Mouse (Mus musculus): ENCODE measurements around the gene Zcchc2. TPM values are rescaled to one million over a fixed set of nuclear protein-coding genes. Genes with fewer than 3 reads are reported as not detected.

Zcchc2 gene
- total and polyA plus RNA-seq, 3 experiments, result 10.3 to 25.0 (median 19.1) TPM

DNA sequence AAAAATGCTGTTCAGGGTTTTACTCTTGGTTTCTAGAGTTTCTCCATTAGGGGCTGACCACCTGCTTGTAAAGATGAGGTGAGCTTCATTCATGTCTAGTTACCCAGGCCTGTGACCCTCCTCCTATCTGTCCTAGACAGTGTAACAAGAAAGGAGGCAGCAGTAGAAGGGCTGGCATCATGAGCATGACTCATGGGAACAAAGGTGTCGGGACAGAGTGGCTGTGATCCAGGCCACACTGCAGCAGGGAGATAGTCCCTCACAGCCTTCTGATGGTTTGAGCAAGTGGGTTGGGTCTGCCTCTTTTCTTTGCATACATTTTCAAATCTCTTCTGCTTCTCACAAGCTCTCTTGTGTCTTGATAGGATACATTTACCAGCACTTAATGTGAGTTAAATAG lies 17.4 kb downstream of the Zcchc2 start:
- Histone ChIP-seq H3K9ac (ENCODE audit: control insufficient read depth, low read depth, low read length, poor library complexity, severe bottlenecking) (no peak overlapping the region), H3K27me3 (ENCODE audit: control insufficient read depth in 1 of 2, insufficient read depth in 2 of 2, low read length in 2 of 2) (no peaks in the 10 kb centered on the region), H3K4me1 (ENCODE audit: control insufficient read depth in 1 of 2, insufficient read depth in 2 of 2, low read length in 2 of 2) (peaks cover 11 to 15% of the 10 kb centered on the region in 2 experiments), H3K4me3 (ENCODE audit: control insufficient read depth in 1 of 2, insufficient read depth in 1 of 2, low read depth in 2 of 2, low read length in 2 of 2) (no peak overlapping the region), H3K36me3 (ENCODE audit: control insufficient read depth in 1 of 2, insufficient read depth in 2 of 2, low read length in 2 of 2) (peaks cover 14 to 30% of the 10 kb centered on the region in 2 experiments), H3K9me3 (replicated peaks; ENCODE audit: insufficient read depth, low read length) (no peaks in the 10 kb centered on the region), H3K27ac (ENCODE audit: control insufficient read depth, low read depth, low read length) (no peak overlapping the region), H3K79me2 (ENCODE audit: control insufficient read depth, insufficient read depth, low read length, poor library complexity) (no peaks in the 10 kb centered on the region)
- TF ChIP-seq NRF1 (IDR thresholded peaks at IDR 0.05; ENCODE audit: insufficient read depth, low read depth, low read length, poor library complexity, severe bottlenecking) (no peak), SMC3 (IDR thresholded peaks at IDR 0.05; ENCODE audit: low read depth, low read length) (no peak), HCFC1 (IDR thresholded peaks at IDR 0.05; ENCODE audit: low read depth, low read length) (no peak), MYC (IDR thresholded peaks at IDR 0.05; ENCODE audit: low read depth, low read length) (no peak), TAL1 (IDR thresholded peaks at IDR 0.05; ENCODE audit: low read length) (peak; percentile 47), BHLHE40 (IDR thresholded peaks at IDR 0.05; ENCODE audit: borderline replicate concordance, low read depth, low read length) (no peak), EP300 (IDR thresholded peaks at IDR 0.05; ENCODE audit: low read depth in 1 of 2, low read length in 2 of 2) (0 out of 4 replicates have a peak, but pooled peaks of 1 of the 2 experiments have one; percentile 18), ETS1 (IDR thresholded peaks at IDR 0.05; ENCODE audit: low read depth, low read length) (no peak), GATA1 (IDR thresholded peaks at IDR 0.05; ENCODE audit: low read depth, low read length) (0 out of 2 replicates have a peak, but pooled peaks have one; percentile 8), GABPA (IDR thresholded peaks at IDR 0.05; ENCODE audit: low read depth, low read length) (no peak), MEF2A (IDR thresholded peaks at IDR 0.05; ENCODE audit: extremely low read depth, insufficient replicate concordance, low read depth, low read length, poor library complexity, severe bottlenecking) (no peak)
- DNase-seq (ENCODE audit: low read depth, low spot score), result peak; percentile 49

DNA sequence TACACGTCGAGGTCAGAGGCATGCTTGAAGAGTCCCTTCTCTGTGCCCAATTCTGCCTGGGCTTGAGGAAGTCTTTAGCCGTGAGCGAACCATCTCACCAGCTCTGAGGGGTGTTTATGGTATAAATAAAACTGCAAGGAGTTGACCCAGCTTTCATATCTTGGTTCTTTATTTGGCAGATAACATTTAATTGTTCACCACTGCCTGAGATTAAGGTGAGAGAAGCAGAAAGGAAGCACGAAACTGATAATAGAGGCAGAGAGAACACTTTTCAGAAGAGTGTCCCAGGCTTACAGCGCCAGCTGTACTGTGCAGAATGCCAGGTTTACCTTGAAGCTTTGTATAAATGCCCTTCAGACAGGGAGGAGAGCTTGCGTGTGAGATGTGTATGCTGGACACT lies 20.9 kb downstream of the Zcchc2 start:
- peak; percentile 66; the same call in 1 of the 2 replicates for TF ChIP-seq MEF2A (IDR thresholded peaks at IDR 0.05; ENCODE audit: extremely low read depth, insufficient replicate concordance, low read depth, low read length, poor library complexity, severe bottlenecking)
- 0 out of 2 replicates have a peak, but pooled peaks have one; percentile 26 for TF ChIP-seq MYC (IDR thresholded peaks at IDR 0.05; ENCODE audit: low read depth, low read length)
- peak; percentile 32; the same call in 1 of the 2 replicates for TF ChIP-seq HCFC1 (IDR thresholded peaks at IDR 0.05; ENCODE audit: low read depth, low read length)
- no peak for TF ChIP-seq ZKSCAN1 (IDR thresholded peaks at IDR 0.05; ENCODE audit: low read depth, low read length)
- peak; percentile 82 for TF ChIP-seq ETS1 (IDR thresholded peaks at IDR 0.05; ENCODE audit: low read depth, low read length)
- TF ChIP-seq BHLHE40 (IDR thresholded peaks at IDR 0.05; ENCODE audit: borderline replicate concordance, low read depth, low read length), result no peak
- TF ChIP-seq UBTF (IDR thresholded peaks at IDR 0.05; ENCODE audit: borderline replicate concordance, insufficient read depth, low read depth, low read length), result no peak
- TF ChIP-seq MAFK (IDR thresholded peaks at IDR 0.05; ENCODE audit: borderline replicate concordance, low read depth, low read length), result peak; percentile 56; the same call in 1 of the 2 replicates
- peak; percentile 91 for TF ChIP-seq RCOR1 (IDR thresholded peaks at IDR 0.05; ENCODE audit: low read depth, low read length)
- TF ChIP-seq USF1 (IDR thresholded peaks at IDR 0.05; ENCODE audit: low read depth, low read length), result no peak
- TF ChIP-seq POLR2AphosphoS5 (IDR thresholded peaks at IDR 0.05; ENCODE audit: borderline replicate concordance, low read depth, low read length), result no peak
- TF ChIP-seq CHD1 (IDR thresholded peaks at IDR 0.05; ENCODE audit: low read depth, low read length), result no peak
- no peak for TF ChIP-seq ZNF384 (IDR thresholded peaks at IDR 0.05; ENCODE audit: low read depth, low read length)
- peak; percentile 52; the same call in 1 of the 2 replicates for TF ChIP-seq MXI1 (IDR thresholded peaks at IDR 0.05; ENCODE audit: low read depth, low read length)
- TF ChIP-seq TAL1 (IDR thresholded peaks at IDR 0.05; ENCODE audit: low read length), result no peak
- no peak for TF ChIP-seq CHD2 (IDR thresholded peaks at IDR 0.05; ENCODE audit: low read length)
- peak; percentile 80 for TF ChIP-seq TCF12 (IDR thresholded peaks at IDR 0.05; ENCODE audit: low read depth, low read length)
- TF ChIP-seq POLR2A (IDR thresholded peaks at IDR 0.05; ENCODE audit: control insufficient read depth in 1 of 2, insufficient read depth in 1 of 2, low read depth in 1 of 2, low read length in 2 of 2, poor library complexity in 1 of 2), result no peak
- TF ChIP-seq GATA1 (IDR thresholded peaks at IDR 0.05; ENCODE audit: low read depth, low read length), result peak; percentile 93
- TF ChIP-seq SMC3 (IDR thresholded peaks at IDR 0.05; ENCODE audit: low read depth, low read length), result no peak
- peak; percentile 62; the same call in 1 of the 2 replicates for TF ChIP-seq SIN3A (IDR thresholded peaks at IDR 0.05; ENCODE audit: low read length)
- peak; percentile 86 for TF ChIP-seq EP300 (IDR thresholded peaks at IDR 0.05; ENCODE audit: low read depth in 1 of 2, low read length in 2 of 2)

More for the DNA sequence above, 20.9 kb downstream of the Zcchc2 start:
- peak; percentile 50 for DNase-seq (ENCODE audit: low read depth, low spot score)
- peaks cover 19 to 23% of the 10 kb centered on the region in 2 experiments for H3K36me3 ChIP-seq (ENCODE audit: control insufficient read depth in 1 of 2, insufficient read depth in 2 of 2, low read length in 2 of 2)
- H3K4me1 ChIP-seq (ENCODE audit: control insufficient read depth in 1 of 2, insufficient read depth in 2 of 2, low read length in 2 of 2), result peaks cover 15 to 19% of the 10 kb centered on the region in 2 experiments
- no peaks in the 10 kb centered on the region for H3K9me3 ChIP-seq (replicated peaks; ENCODE audit: insufficient read depth, low read length)
- no peaks in the 10 kb centered on the region for H3K79me2 ChIP-seq (ENCODE audit: control insufficient read depth, insufficient read depth, low read length, poor library complexity)
- no peak overlapping the region for H3K9ac ChIP-seq (ENCODE audit: control insufficient read depth, low read depth, low read length, poor library complexity, severe bottlenecking)
- H3K27me3 ChIP-seq (ENCODE audit: control insufficient read depth in 1 of 2, insufficient read depth in 2 of 2, low read length in 2 of 2), result no peaks in the 10 kb centered on the region
- no peak overlapping the region for H3K4me3 ChIP-seq (ENCODE audit: control insufficient read depth in 1 of 2, insufficient read depth in 1 of 2, low read depth in 2 of 2, low read length in 2 of 2)
- no peak overlapping the region for H3K27ac ChIP-seq (ENCODE audit: control insufficient read depth, low read depth, low read length)

Data from MEL (cell line).